Mouse (Mus musculus): ENCODE results near the gene Grb2. TPM values are rescaled to one million over a fixed set of nuclear protein-coding genes. Genes with fewer than 3 reads are reported as not detected.

Gene Grb2
- polyA plus RNA-seq, 2 experiments = 22.4 to 26.0 TPM

DNA sequence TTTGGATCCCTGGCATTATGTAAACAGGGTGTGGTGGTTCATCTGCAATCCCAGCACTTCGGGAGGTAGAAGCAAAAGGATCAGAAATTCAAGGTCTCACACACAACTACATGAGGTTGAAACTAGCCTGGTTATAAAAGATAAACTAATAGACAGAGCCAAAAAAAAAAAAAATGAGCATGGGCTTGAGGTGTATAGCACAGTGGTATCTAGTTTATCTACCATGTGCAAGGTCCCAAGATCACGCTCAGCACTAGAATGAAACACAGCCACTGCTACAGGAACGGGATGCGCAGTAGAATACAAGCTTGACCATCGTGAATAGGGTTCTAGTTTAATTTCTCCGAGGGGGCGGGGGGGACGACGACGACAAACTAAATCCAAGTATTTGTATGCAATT lies 3.7 kb downstream of the Grb2 start:
- no peak for DNase-seq (ENCODE audit: low read depth in 3 of 3, low spot score in 3 of 3)
- H3K9me3 ChIP-seq (ENCODE audit: control insufficient read depth, low read length) = no peaks in the 10 kb centered on the region
- H3K27me3 ChIP-seq (ENCODE audit: control insufficient read depth, insufficient read depth, low read length) = no peaks in the 10 kb centered on the region
- no peak overlapping the region for H3K27ac ChIP-seq
- H3K4me3 ChIP-seq (ENCODE audit: insufficient read depth in 1 of 2, low read depth in 2 of 2, low read length in 2 of 2) = no peak overlapping the region
- no peak overlapping the region for H3K9ac ChIP-seq (replicated peaks)
- no peak for ATAC-seq (ENCODE audit: insufficient read depth)
- 59% methylated on average over 10 of the region's 10 CpGs for WGBS (ENCODE audit: insufficient replicate concordance)
- H3K4me1 ChIP-seq (replicated peaks; ENCODE audit: control insufficient read depth in 2 of 2, insufficient read depth in 2 of 2, low read length in 1 of 2) = peaks cover 20 to 33% of the 10 kb centered on the region in 2 experiments
- TF ChIP-seq EP300 (IDR thresholded peaks at IDR 0.05; ENCODE audit: low read depth) (no peak), CTCF (IDR thresholded peaks at IDR 0.05; ENCODE audit: low read depth) (no peak)
- H3K36me3 ChIP-seq (replicated peaks; ENCODE audit: control insufficient read depth, insufficient read depth, low read depth) = no peaks in the 10 kb centered on the region
- H3K4me2 ChIP-seq (ENCODE audit: low read depth) = no peak overlapping the region

DNA sequence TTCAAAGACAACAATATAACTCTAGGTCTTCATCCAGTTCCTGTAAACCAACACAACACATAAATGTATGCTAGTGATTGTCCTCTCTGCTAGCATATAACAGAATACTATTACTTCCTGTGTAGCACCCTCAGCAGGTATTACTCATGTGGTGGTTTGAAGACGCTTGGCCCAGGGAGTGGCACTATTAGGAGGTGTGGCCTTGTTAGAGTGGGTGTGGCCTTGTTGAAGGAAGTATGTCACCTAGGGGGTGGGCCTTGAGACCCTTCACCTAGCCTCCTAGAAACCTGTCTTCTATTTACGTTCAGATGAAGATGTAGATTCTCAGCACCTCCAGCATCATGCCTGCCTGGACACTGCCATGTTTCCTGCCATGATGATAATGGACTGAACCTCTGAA lies 4.9 kb downstream of the Grb2 start:
- WGBS (ENCODE audit: insufficient replicate concordance) = 81% methylated on average over 2 of the region's 2 CpGs

GRCm38 (mm10) chr11:115698986-115699728 lies 9.2 kb downstream of the Grb2 start:
- DNase-seq (ENCODE audit: low read depth in 3 of 3, low spot score in 3 of 3) (peak in 1 of 3 experiments; percentile 58), ATAC-seq (ENCODE audit: insufficient read depth) (peak; percentile 65)
- Histone ChIP-seq H3K36me3 (replicated peaks; ENCODE audit: control insufficient read depth, insufficient read depth, low read depth) (peaks cover 12% of the 10 kb centered on the region), H3K27ac (no peak overlapping the region), H3K4me1 (replicated peaks; ENCODE audit: control insufficient read depth in 2 of 2, insufficient read depth in 2 of 2, low read length in 1 of 2) (peaks cover 5 to 19% of the 10 kb centered on the region in 2 experiments), H3K4me2 (ENCODE audit: low read depth) (peak overlapping the region; percentile 67), H3K9me3 (ENCODE audit: control insufficient read depth, low read length) (no peaks in the 10 kb centered on the region), H3K27me3 (ENCODE audit: control insufficient read depth, insufficient read depth, low read length) (no peaks in the 10 kb centered on the region), H3K9ac (replicated peaks) (peak overlapping the region; percentile 51), H3K4me3 (ENCODE audit: insufficient read depth in 1 of 2, low read depth in 2 of 2, low read length in 2 of 2) (peak overlapping the region; percentile 48 to 54)
- TF ChIP-seq EP300 (IDR thresholded peaks at IDR 0.05; ENCODE audit: low read depth) (no peak), CTCF (IDR thresholded peaks at IDR 0.05; ENCODE audit: low read depth) (no peak)
- 26% methylated on average over 17 of the region's 17 CpGs for WGBS (ENCODE audit: insufficient replicate concordance)

More for the DNA sequence above, 4.9 kb downstream of the Grb2 start:
- Histone ChIP-seq H3K4me1 (replicated peaks; ENCODE audit: control insufficient read depth in 2 of 2, insufficient read depth in 2 of 2, low read length in 1 of 2) (peaks cover 17 to 28% of the 10 kb centered on the region in 2 experiments), H3K9me3 (ENCODE audit: control insufficient read depth, low read length) (no peaks in the 10 kb centered on the region), H3K4me3 (ENCODE audit: insufficient read depth in 1 of 2, low read depth in 2 of 2, low read length in 2 of 2) (no peak overlapping the region), H3K36me3 (replicated peaks; ENCODE audit: control insufficient read depth, insufficient read depth, low read depth) (no peaks in the 10 kb centered on the region), H3K9ac (replicated peaks) (no peak overlapping the region), H3K4me2 (ENCODE audit: low read depth) (no peak overlapping the region), H3K27me3 (ENCODE audit: control insufficient read depth, insufficient read depth, low read length) (no peaks in the 10 kb centered on the region), H3K27ac (no peak overlapping the region)
- ATAC-seq (ENCODE audit: insufficient read depth) (no peak), DNase-seq (ENCODE audit: low read depth in 3 of 3, low spot score in 3 of 3) (no peak)
- TF ChIP-seq CTCF (IDR thresholded peaks at IDR 0.05; ENCODE audit: low read depth) (no peak), EP300 (IDR thresholded peaks at IDR 0.05; ENCODE audit: low read depth) (no peak)

GRCm38 (mm10) chr11:115697722-115698121 lies 10.7 kb downstream of the Grb2 start:
- Histone ChIP-seq H3K4me3 (ENCODE audit: insufficient read depth in 1 of 2, low read depth in 2 of 2, low read length in 2 of 2) (no peak overlapping the region), H3K36me3 (replicated peaks; ENCODE audit: control insufficient read depth, insufficient read depth, low read depth) (peaks cover 12% of the 10 kb centered on the region), H3K4me1 (replicated peaks; ENCODE audit: control insufficient read depth in 2 of 2, insufficient read depth in 2 of 2, low read length in 1 of 2) (peaks cover 7 to 19% of the 10 kb centered on the region in 2 experiments), H3K27me3 (ENCODE audit: control insufficient read depth, insufficient read depth, low read length) (no peaks in the 10 kb centered on the region), H3K9ac (replicated peaks) (no peak overlapping the region), H3K9me3 (ENCODE audit: control insufficient read depth, low read length) (no peaks in the 10 kb centered on the region), H3K4me2 (ENCODE audit: low read depth) (peak overlapping the region; percentile 28; the same call in 1 of the 2 replicates), H3K27ac (no peak overlapping the region)
- 82% methylated on average over 3 of the region's 3 CpGs for WGBS (ENCODE audit: insufficient replicate concordance)
- ATAC-seq (ENCODE audit: insufficient read depth) (no peak), DNase-seq (ENCODE audit: low read depth in 3 of 3, low spot score in 3 of 3) (no peak)
- TF ChIP-seq EP300 (IDR thresholded peaks at IDR 0.05; ENCODE audit: low read depth) (no peak), CTCF (IDR thresholded peaks at IDR 0.05; ENCODE audit: low read depth) (no peak)

DNA sequence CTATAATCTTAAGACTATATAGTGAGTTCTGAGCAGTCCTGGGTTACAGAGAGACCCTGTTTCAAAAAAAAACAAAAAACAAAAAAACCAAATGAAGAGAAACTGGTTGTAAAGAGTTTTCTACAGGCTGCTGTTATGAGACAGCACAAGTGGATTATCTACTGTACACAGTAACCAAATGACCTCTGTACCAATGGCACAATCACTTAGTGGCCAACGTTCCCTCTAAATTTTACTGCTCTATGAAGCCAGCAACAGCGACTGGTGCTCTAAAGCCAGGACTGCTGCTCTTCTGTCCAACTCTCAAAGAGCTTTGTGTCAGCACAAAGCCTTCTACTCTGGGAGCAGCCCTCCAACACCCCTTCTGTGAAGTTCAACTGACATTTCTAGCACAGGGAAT lies 11.3 kb downstream of the Grb2 start:
- Histone ChIP-seq H3K4me3 (ENCODE audit: insufficient read depth in 1 of 2, low read depth in 2 of 2, low read length in 2 of 2) (no peak overlapping the region), H3K27me3 (ENCODE audit: control insufficient read depth, insufficient read depth, low read length) (no peaks in the 10 kb centered on the region), H3K36me3 (replicated peaks; ENCODE audit: control insufficient read depth, insufficient read depth, low read depth) (peaks cover 12% of the 10 kb centered on the region), H3K4me1 (replicated peaks; ENCODE audit: control insufficient read depth in 2 of 2, insufficient read depth in 2 of 2, low read length in 1 of 2) (peaks cover 7 to 19% of the 10 kb centered on the region in 2 experiments), H3K27ac (no peak overlapping the region; the same call in 1 of the 2 replicates), H3K9me3 (ENCODE audit: control insufficient read depth, low read length) (no peaks in the 10 kb centered on the region), H3K9ac (replicated peaks) (no peak overlapping the region), H3K4me2 (ENCODE audit: low read depth) (peak overlapping the region; percentile 28)
- DNase-seq (ENCODE audit: low read depth in 3 of 3, low spot score in 3 of 3) (no peak), ATAC-seq (ENCODE audit: insufficient read depth) (no peak)
- WGBS (ENCODE audit: insufficient replicate concordance) = 52% methylated on average over 2 of the region's 2 CpGs
- TF ChIP-seq CTCF (IDR thresholded peaks at IDR 0.05; ENCODE audit: low read depth) (no peak), EP300 (IDR thresholded peaks at IDR 0.05; ENCODE audit: low read depth) (no peak)

All from liver, embryonic 14.5 days (tissue).